Mouse (Mus musculus) kidney, postnatal 25 days (tissue): ENCODE measurements around the gene Nudt10.
"Not testable (repeated sequence)": the region's sequence is repeated elsewhere in the genome, so short reads cannot be mapped to it uniquely, and the experiment has no call there.

Source experiments
- DNase-seq, 2 experiments: peaks; one replicate each; pipeline ENCODE4 v3.0.0; 2021; ENCODE audit warnings: mixed read lengths in 2 of 2

Gene Nudt10

DNA sequence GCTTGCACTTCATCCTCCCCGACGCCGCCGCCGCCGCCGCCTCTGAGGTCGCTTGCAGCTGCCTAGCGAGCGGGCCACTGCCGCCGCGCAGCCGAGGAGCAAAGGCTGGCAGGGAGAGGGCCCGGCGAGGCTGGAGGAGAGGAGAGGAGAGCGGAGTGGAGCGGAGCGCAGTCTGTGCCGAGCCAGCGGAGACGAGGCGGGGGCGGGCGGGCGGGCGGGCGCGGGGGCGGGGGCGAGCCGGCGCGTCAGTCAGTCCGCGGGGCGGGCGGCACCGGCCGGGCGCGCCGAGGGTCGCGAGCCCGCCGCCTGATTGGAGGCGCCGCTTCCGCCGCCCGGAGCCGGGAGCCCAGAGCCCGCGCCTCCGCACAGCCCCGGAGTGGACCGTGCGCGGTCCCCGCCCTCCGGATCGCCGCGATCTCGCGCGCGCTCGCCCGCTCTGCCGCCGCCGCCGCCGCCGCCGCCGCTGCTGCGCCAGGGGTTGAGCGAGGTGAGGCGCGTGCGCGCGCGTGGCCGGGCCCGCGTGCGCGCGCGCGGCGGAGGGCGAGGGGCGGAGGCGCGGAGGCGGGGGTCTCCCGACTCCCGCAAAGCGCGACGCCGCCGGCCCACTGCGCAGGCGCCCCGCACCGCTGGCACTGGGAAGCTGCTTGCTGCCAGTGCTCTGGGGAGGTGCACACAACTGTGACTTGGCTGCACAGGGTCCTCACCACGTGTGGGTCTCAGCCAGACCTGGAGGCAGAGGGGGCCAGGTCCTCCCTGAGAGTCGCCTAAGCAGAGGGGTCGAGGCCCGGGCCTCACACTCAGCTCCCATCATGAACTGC, at the start of gene Nudt10:
TSS of gene Nudt10 (minus strand) at position 193 of the 818 bp plus-strand sequence.
- DNase-seq: peak in 1 of 2 experiments; percentile 1

GRCm38 (mm10) chrX:6172136-6172822, 536 bp downstream of the Nudt10 start:
- not testable (repeated sequence) for DNase-seq

DNA sequence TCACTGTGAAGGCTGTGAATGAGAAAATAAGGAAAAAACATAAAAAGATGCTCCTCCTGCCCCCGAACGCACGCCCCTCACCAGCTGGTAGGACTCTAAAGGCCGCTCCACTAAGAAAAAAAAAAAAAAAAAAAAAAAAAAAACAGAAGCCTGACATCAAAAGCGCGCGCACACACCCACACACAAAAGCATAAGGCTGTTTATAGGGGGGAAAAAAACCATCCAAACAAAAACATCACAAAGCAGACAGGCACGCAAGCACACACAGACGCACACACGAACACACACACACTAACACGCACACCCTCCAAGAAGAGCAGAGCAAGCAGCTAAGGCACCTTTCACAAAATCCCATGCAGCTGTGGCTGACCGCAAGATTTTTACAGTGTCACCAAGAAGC, 1.1 kb downstream of the Nudt10 start:
- DNase-seq: no peak
